Mouse (Mus musculus) CH12.LX (cell line): ENCODE measurements around the gene Ctbp1. TPM values are rescaled to one million over a fixed set of nuclear protein-coding genes. Genes with fewer than 3 reads are reported as not detected.

Source experiments
- DNase-seq: peaks from one replicate; pipeline ENCODE4 v3.0.0-alpha.2; 2013; ENCODE audit errors: extremely low read depth
- H3K27ac ChIP-seq: 2 replicates; pipeline ENCODE4 v1.5.1; 2012; ENCODE audit warnings: low read depth, mild to moderate bottlenecking, control low read depth, moderate library complexity; ENCODE audit not compliant: insufficient read depth
- H3K27me3 ChIP-seq: replicated peaks from 2 replicates; pipeline ENCODE3; 2012; ENCODE audit warnings: inconsistent platforms
- H3K36me3 ChIP-seq, 2 experiments: replicated peaks in 1 of 2; 2 replicates each; pipeline versions ENCODE3 to v1.6.1; 2012; ENCODE audit warnings: inconsistent platforms in 1 of 2, low read length in 1 of 2, mild to moderate bottlenecking in 1 of 2, mixed read lengths in 1 of 2, moderate library complexity in 1 of 2; ENCODE audit not compliant: control insufficient read depth in 1 of 2, insufficient read depth in 1 of 2
- H3K4me1 ChIP-seq, 2 experiments: 2 replicates each; pipeline ENCODE4 v1.6.1; 2012; ENCODE audit warnings: inconsistent platforms in 1 of 2, moderate library complexity in 1 of 2; ENCODE audit not compliant: insufficient read depth in 2 of 2, control insufficient read depth in 1 of 2
- H3K4me2 ChIP-seq: 2 replicates; pipeline ENCODE4 v1.6.1; 2012; ENCODE audit warnings: low read depth, mild to moderate bottlenecking, control low read depth; ENCODE audit not compliant: poor library complexity, insufficient read depth, severe bottlenecking
- H3K4me3 ChIP-seq, 3 experiments: fragments of 150-350 bp in 1 of 3; sonication (generic) in 1 of 3; replicated peaks in 1 of 3; 2 replicates each; pipeline versions ENCODE3 to v1.5.1; 2011 to 2012; ENCODE audit warnings: low read depth in 2 of 3, low read length in 2 of 3, mild to moderate bottlenecking in 2 of 3, moderate library complexity in 2 of 3, control low read depth in 1 of 3, improper control_type of control experiment in 1 of 3, inconsistent platforms in 1 of 3, mixed read lengths in 1 of 3; ENCODE audit not compliant: poor library complexity in 1 of 3
- H3K79me2 ChIP-seq: replicated peaks from 2 replicates; pipeline ENCODE4 v1.6.1; 2012; ENCODE audit warnings: mild to moderate bottlenecking, moderate library complexity; ENCODE audit not compliant: control insufficient read depth, poor library complexity, insufficient read depth, severe bottlenecking; ENCODE audit errors: extremely low read depth
- H3K9ac ChIP-seq: 2 replicates; pipeline ENCODE4 v1.6.1; 2012; ENCODE audit warnings: low read depth, mild to moderate bottlenecking, control low read depth, moderate library complexity; ENCODE audit not compliant: insufficient read depth
- H3K9me3 ChIP-seq: replicated peaks from 2 replicates; pipeline ENCODE3; 2012; ENCODE audit warnings: low read length, inconsistent platforms, mixed read lengths
- BHLHE40 ChIP-seq: IDR thresholded peaks from 2 replicates; pipeline ENCODE4 v1.6.1; 2011; ENCODE audit warnings: mild to moderate bottlenecking, low read depth, low read length, improper control_type of control experiment
- CTCF ChIP-seq, 2 experiments: IDR thresholded peaks in 1 of 2; conservative IDR thresholded peaks in 1 of 2; 2 replicates each; pipeline ENCODE4 v1.5.1; 2011 to 2012; ENCODE audit warnings: low read depth in 2 of 2, low read length in 2 of 2, improper control_type of control experiment in 1 of 2, inconsistent platforms in 1 of 2, mild to moderate bottlenecking in 1 of 2, moderate library complexity in 1 of 2
- E2F4 ChIP-seq: IDR thresholded peaks from 2 replicates; pipeline ENCODE4 v1.6.1; 2011; ENCODE audit warnings: low read depth, low read length, improper control_type of control experiment; ENCODE audit not compliant: insufficient replicate concordance
- EP300 ChIP-seq: IDR thresholded peaks from 2 replicates; pipeline ENCODE4 v1.6.1; 2011; ENCODE audit warnings: low read length, improper control_type of control experiment
- ETS1 ChIP-seq: conservative IDR thresholded peaks from 2 replicates; pipeline ENCODE4 v1.6.1; 2012; ENCODE audit warnings: low read depth, mild to moderate bottlenecking, inconsistent platforms, low read length, improper control_type of control experiment, moderate library complexity
- GABPA ChIP-seq: IDR thresholded peaks from 2 replicates; pipeline ENCODE4 v1.6.1; 2012; ENCODE audit warnings: low read depth, low read length, improper control_type of control experiment, inconsistent platforms; ENCODE audit not compliant: insufficient replicate concordance
- HCFC1 ChIP-seq: IDR thresholded peaks from 2 replicates; pipeline ENCODE4 v1.6.1; 2012; ENCODE audit warnings: low read depth, mild to moderate bottlenecking, inconsistent platforms, low read length, improper control_type of control experiment
- IRF4 ChIP-seq: IDR thresholded peaks from 2 replicates; pipeline ENCODE4 v1.6.1; 2014; ENCODE audit warnings: low read depth, mild to moderate bottlenecking, inconsistent platforms, low read length, improper control_type of control experiment
- JUN ChIP-seq: IDR thresholded peaks from 2 replicates; pipeline ENCODE4 v1.6.1; 2011; ENCODE audit warnings: low read depth, mild to moderate bottlenecking, low read length, improper control_type of control experiment, moderate library complexity; ENCODE audit not compliant: insufficient read depth
- MAFK ChIP-seq: IDR thresholded peaks from 2 replicates; pipeline ENCODE4 v1.6.1; 2011; ENCODE audit warnings: low read length, improper control_type of control experiment; ENCODE audit not compliant: insufficient replicate concordance
- MAX ChIP-seq: IDR thresholded peaks from 2 replicates; pipeline ENCODE4 v1.6.1; 2011; ENCODE audit warnings: low read length, improper control_type of control experiment
- MAZ ChIP-seq: IDR thresholded peaks from 2 replicates; pipeline ENCODE4 v1.6.1; 2012; ENCODE audit warnings: low read depth, mild to moderate bottlenecking, inconsistent platforms, low read length, improper control_type of control experiment, moderate library complexity
- MYC ChIP-seq: IDR thresholded peaks from 2 replicates; pipeline ENCODE4 v1.6.1; 2011; ENCODE audit warnings: low read depth, mild to moderate bottlenecking, improper control_type of control experiment, low read length
- NELFE ChIP-seq: IDR thresholded peaks from 2 replicates; pipeline ENCODE4 v1.6.1; 2011; ENCODE audit warnings: low read depth, low read length, improper control_type of control experiment
- PAX5 ChIP-seq: IDR thresholded peaks from 2 replicates; pipeline ENCODE4 v1.6.1; 2012; ENCODE audit warnings: low read length, inconsistent platforms, mixed read lengths
- RCOR1 ChIP-seq: conservative IDR thresholded peaks from 2 replicates; pipeline ENCODE4 v1.6.1; 2012; ENCODE audit warnings: low read depth, mild to moderate bottlenecking, inconsistent platforms, low read length, improper control_type of control experiment
- TCF12 ChIP-seq: IDR thresholded peaks from 2 replicates; pipeline ENCODE4 v1.6.1; 2014; ENCODE audit warnings: low read depth, mild to moderate bottlenecking, inconsistent platforms, low read length, improper control_type of control experiment
- UBTF ChIP-seq: IDR thresholded peaks from 2 replicates; pipeline ENCODE4 v1.6.1; 2012; ENCODE audit warnings: low read depth, mild to moderate bottlenecking, inconsistent platforms, low read length, improper control_type of control experiment, moderate library complexity
- USF1 ChIP-seq: IDR thresholded peaks from 2 replicates; pipeline ENCODE4 v1.6.1; 2014; ENCODE audit warnings: low read depth, mild to moderate bottlenecking, inconsistent platforms, low read length, improper control_type of control experiment
- ZMIZ1 ChIP-seq: IDR thresholded peaks from 2 replicates; pipeline ENCODE4 v1.6.1; 2012; ENCODE audit warnings: low read depth, mild to moderate bottlenecking, inconsistent platforms, low read length, improper control_type of control experiment
- dilution Hi-C: fragments of 300-500 bp; cut with MboI; formaldehyde crosslinking; loops from 2 replicates; pipeline ENCODE4 v1.14.3; 2020; ENCODE audit warnings: low sequenced_read_pairs; ENCODE audit not compliant: extremely low pct_unique_long_range_greater_than_20kb, extremely low pct_ligation_motif_present
- in situ Hi-C: fragments of 300-500 bp; cut with MboI; formaldehyde crosslinking; loops from 3 replicates; pipeline ENCODE4 v1.14.3; 2019; ENCODE audit warnings: low sequenced_read_pairs, low pct_ligation_motif_present, low pct_unique_long_range_greater_than_20kb, mixed read lengths
- polyA plus RNA-seq: library from polyadenylated mRNA; unstranded; fragments of >175 nt; gene quantifications from 2 replicates; pipeline ENCODE4 v1.2.1, GENCODE M21; 2012; ENCODE audit warnings: low read depth; ENCODE audit not compliant: insufficient read length
- total RNA-seq, 2 experiments: library from RNA; depleted of rRNA; stranded (reverse); fragments of 300-350 nt in 1 of 2; fragments of >200 nt in 1 of 2; gene quantifications; 2 replicates each; pipeline ENCODE4 v1.2.3; 2012 to 2014

Ctbp1 gene
- total and polyA plus RNA-seq, 3 experiments: 109 to 187 (median 167) TPM

GRCm38 (mm10) chr5:33237600-33238255 is 37.1 kb downstream of the Ctbp1 start:
- Histone ChIP-seq H3K27ac (no peak overlapping the region), H3K4me2 (no peak overlapping the region), H3K27me3 (peaks cover 4% of the 10 kb centered on the region), H3K36me3 (peaks cover 0 to 9% of the 10 kb centered on the region in 2 experiments), H3K9me3 (no peaks in the 10 kb centered on the region), H3K79me2 (no peaks in the 10 kb centered on the region), H3K4me1 (no peaks in the 10 kb centered on the region), H3K9ac (no peak overlapping the region), H3K4me3 (no peak overlapping the region)
- TF ChIP-seq GABPA: no peak
- TF ChIP-seq RCOR1: no peak
- TF ChIP-seq CTCF (conservative IDR thresholded peaks at IDR 0.05 in 1 of 2, IDR thresholded peaks at IDR 0.05 in 1 of 2; ENCODE audit: low read depth in 2 of 2, low read length in 2 of 2): no peak
- TF ChIP-seq NELFE: no peak
- DNase-seq: no peak
- in situ Hi-C loops (no loop called here), dilution Hi-C loops (no loop called here)

GRCm38 (mm10) chr5:33234391-33235031 is 40.3 kb downstream of the Ctbp1 start:
- peaks cover 22% of the 10 kb centered on the region for H3K27me3 ChIP-seq
- in situ Hi-C loops: no loop called here
- no peak overlapping the region for H3K4me2 ChIP-seq
- dilution Hi-C loops: no loop called here
- no peaks in the 10 kb centered on the region for H3K79me2 ChIP-seq
- no peaks in the 10 kb centered on the region for H3K36me3 ChIP-seq
- no peaks in the 10 kb centered on the region for H3K9me3 ChIP-seq
- H3K4me3 ChIP-seq: no peak overlapping the region
- no peak for DNase-seq
- no peaks in the 10 kb centered on the region for H3K4me1 ChIP-seq
- H3K27ac ChIP-seq: no peak overlapping the region
- TF ChIP-seq MAZ (no peak), GABPA (no peak), HCFC1 (no peak), MAFK (no peak), TCF12 (no peak), IRF4 (no peak), ZMIZ1 (no peak), JUN (no peak), MYC (no peak), PAX5 (no peak), EP300 (no peak), BHLHE40 (no peak), UBTF (no peak), RCOR1 (no peak), MAX (no peak), USF1 (no peak), ETS1 (no peak), E2F4 (no peak)
- H3K9ac ChIP-seq: no peak overlapping the region
